Mouse (Mus musculus) liver, embryonic 12.5 days (tissue): ENCODE data around the gene Tap2. TPM values are rescaled to one million over a fixed set of nuclear protein-coding genes. Genes with fewer than 3 reads are reported as not detected.

Experiments
- ATAC-seq: fragments of 200-750 bp; cut with Nextera tagmentation; 2 replicates; pipeline ENCODE4 v1.8.0; 2017; ENCODE audit warnings: moderate number of reproducible peaks, mild to moderate bottlenecking, moderate library complexity
- H3K27ac ChIP-seq: fragments of 300-500 bp; sonication (generic); 2 replicates; pipeline ENCODE4 v1.5.1; 2016; ENCODE audit warnings: mild to moderate bottlenecking
- H3K27me3 ChIP-seq: fragments of 300-500 bp; sonication (generic); replicated peaks from 2 replicates; pipeline ENCODE4 v1.6.1; 2016; ENCODE audit warnings: mild to moderate bottlenecking, moderate library complexity
- H3K36me3 ChIP-seq: fragments of 300-500 bp; sonication (generic); 2 replicates; pipeline ENCODE4 v1.6.1; 2016; ENCODE audit warnings: mild to moderate bottlenecking, moderate library complexity
- H3K4me1 ChIP-seq: fragments of 300-500 bp; sonication (generic); 2 replicates; pipeline ENCODE4 v1.6.1; 2016
- H3K4me2 ChIP-seq: fragments of 300-500 bp; sonication (generic); 2 replicates; pipeline ENCODE4 v1.6.1; 2016; ENCODE audit warnings: mild to moderate bottlenecking, moderate library complexity
- H3K4me3 ChIP-seq: fragments of 300-500 bp; sonication (generic); 2 replicates; pipeline ENCODE4 v1.5.1; 2016; ENCODE audit warnings: mild to moderate bottlenecking, moderate library complexity
- H3K9ac ChIP-seq: fragments of 300-500 bp; sonication (generic); 2 replicates; pipeline ENCODE4 v1.6.1; 2016; ENCODE audit warnings: mild to moderate bottlenecking, moderate library complexity
- H3K9me3 ChIP-seq: fragments of 300-500 bp; sonication (generic); replicated peaks from 2 replicates; pipeline ENCODE4 v1.6.1; 2016; ENCODE audit warnings: mild to moderate bottlenecking, moderate library complexity
- WGBS: fragments of 180-500 bp; shearing (Covaris S2); methylation state at CpG from one replicate; pipeline ENCODE4 v1.1.7; 2016; ENCODE audit not compliant: insufficient replicate concordance; 5-methylcytosine and 5-hydroxymethylcytosine counted together
- polyA plus RNA-seq: library from polyadenylated mRNA; unstranded; fragments of >200 nt; fragmentation: Nextera tagmentation; extraction: Ambion mirVana; gene quantifications from 2 replicates; pipeline ENCODE4 v1.2.1, GENCODE M21; 2016

Gene Tap2
- polyA plus RNA-seq, 1 experiment from 2014 or later: 6.9 TPM

GRCm38 (mm10) chr17:34239601-34240041 is 36.3 kb downstream of the Tap2 start:
- ATAC-seq: no peak
- H3K9ac ChIP-seq: no peak overlapping the region
- WGBS: 21% methylated on average over 10 of the region's 10 CpGs
- H3K27ac ChIP-seq: peak overlapping the region; percentile 60; the same call in 1 of the 2 replicates
- H3K4me1 ChIP-seq: no peaks in the 10 kb centered on the region; the same call in 1 of the 2 replicates
- H3K27me3 ChIP-seq: no peaks in the 10 kb centered on the region; the same call in 1 of the 2 replicates
- H3K9me3 ChIP-seq: no peaks in the 10 kb centered on the region
- H3K4me3 ChIP-seq: no peak overlapping the region
- H3K36me3 ChIP-seq: no peaks in the 10 kb centered on the region
- H3K4me2 ChIP-seq: peak overlapping the region; percentile 26

DNA sequence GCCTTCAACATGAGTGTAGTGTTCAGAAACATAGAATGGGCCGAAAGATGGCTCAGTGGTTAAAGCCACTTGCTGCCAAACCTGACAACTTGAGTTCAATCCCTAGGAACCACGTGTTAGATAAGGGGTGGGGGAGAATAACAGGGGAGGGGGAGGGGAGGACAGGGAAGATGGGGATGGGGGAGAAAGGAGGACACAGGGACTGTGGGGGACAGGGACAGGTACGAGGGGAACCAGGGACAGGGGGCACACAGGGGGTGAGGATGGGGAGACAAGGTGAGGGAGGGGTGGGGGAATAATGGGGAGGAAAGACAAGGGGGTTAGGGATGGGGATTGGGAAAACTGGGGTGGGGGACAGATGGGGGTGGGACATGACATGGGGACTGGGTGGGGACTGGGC is 37.0 kb downstream of the Tap2 start:
- no peak for ATAC-seq
- H3K27ac ChIP-seq: no peak overlapping the region; the same call in 1 of the 2 replicates

GRCm38 (mm10) chr17:34240916-34241315 is 37.6 kb downstream of the Tap2 start:
- H3K4me1 ChIP-seq: no peaks in the 10 kb centered on the region; the same call in 1 of the 2 replicates
- no peak overlapping the region for H3K9ac ChIP-seq
- no peaks in the 10 kb centered on the region for H3K36me3 ChIP-seq
- no peak overlapping the region for H3K4me2 ChIP-seq
- no peak overlapping the region for H3K4me3 ChIP-seq
- H3K27ac ChIP-seq: no peak overlapping the region
- H3K9me3 ChIP-seq: no peaks in the 10 kb centered on the region
- WGBS: 66% methylated on average over 6 of the region's 6 CpGs
- H3K27me3 ChIP-seq: no peaks in the 10 kb centered on the region; the same call in 1 of the 2 replicates
- ATAC-seq: no peak

More for the DNA sequence above, 37.0 kb downstream of the Tap2 start:
- 42% methylated on average over 3 of the region's 3 CpGs for WGBS
- H3K27me3 ChIP-seq: no peaks in the 10 kb centered on the region; the same call in 1 of the 2 replicates
- H3K4me2 ChIP-seq: peak overlapping the region; percentile 26; the same call in 1 of the 2 replicates
- H3K9ac ChIP-seq: no peak overlapping the region
- H3K9me3 ChIP-seq: no peaks in the 10 kb centered on the region
- H3K4me3 ChIP-seq: no peak overlapping the region
- no peaks in the 10 kb centered on the region; the same call in 1 of the 2 replicates for H3K4me1 ChIP-seq
- H3K36me3 ChIP-seq: no peaks in the 10 kb centered on the region

DNA sequence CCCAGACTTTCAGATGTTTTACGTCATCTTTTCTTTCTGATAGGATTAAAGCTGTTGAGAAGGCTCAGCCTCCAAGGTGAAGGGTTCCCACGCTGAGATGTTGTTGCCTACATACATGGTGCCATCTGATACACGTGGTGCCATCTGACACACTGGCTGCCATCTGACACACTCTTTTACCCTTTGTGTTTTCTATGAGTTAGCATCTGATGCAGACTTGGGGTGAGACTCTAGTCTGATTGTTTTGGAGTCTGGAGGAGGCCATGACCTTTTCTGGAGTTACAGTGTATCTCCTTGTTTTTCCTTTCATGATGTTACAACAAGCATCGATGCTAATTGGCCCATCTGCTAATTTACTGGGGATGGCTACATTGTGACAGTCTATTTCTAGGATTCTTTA is 41.3 kb downstream of the Tap2 start:
- no peak overlapping the region for H3K9ac ChIP-seq
- no peaks in the 10 kb centered on the region for H3K36me3 ChIP-seq
- H3K27ac ChIP-seq: no peak overlapping the region
- H3K4me3 ChIP-seq: no peak overlapping the region
- no peaks in the 10 kb centered on the region for H3K4me1 ChIP-seq
- 53% methylated on average over 4 of the region's 4 CpGs for WGBS
- H3K9me3 ChIP-seq: no peaks in the 10 kb centered on the region
- H3K4me2 ChIP-seq: no peak overlapping the region
- no peak for ATAC-seq
- H3K27me3 ChIP-seq: peaks cover 8% of the 10 kb centered on the region; the same call in 1 of the 2 replicates

GRCm38 (mm10) chr17:34247047-34247446 is 43.7 kb downstream of the Tap2 start:
- no peak for ATAC-seq
- Histone ChIP-seq H3K9me3 (no peaks in the 10 kb centered on the region), H3K36me3 (no peaks in the 10 kb centered on the region), H3K27ac (no peak overlapping the region), H3K4me3 (no peak overlapping the region), H3K4me1 (no peaks in the 10 kb centered on the region), H3K27me3 (peaks cover 8% of the 10 kb centered on the region; the same call in 1 of the 2 replicates), H3K9ac (no peak overlapping the region), H3K4me2 (no peak overlapping the region)
- 64% methylated on average over 3 of the region's 3 CpGs for WGBS

DNA sequence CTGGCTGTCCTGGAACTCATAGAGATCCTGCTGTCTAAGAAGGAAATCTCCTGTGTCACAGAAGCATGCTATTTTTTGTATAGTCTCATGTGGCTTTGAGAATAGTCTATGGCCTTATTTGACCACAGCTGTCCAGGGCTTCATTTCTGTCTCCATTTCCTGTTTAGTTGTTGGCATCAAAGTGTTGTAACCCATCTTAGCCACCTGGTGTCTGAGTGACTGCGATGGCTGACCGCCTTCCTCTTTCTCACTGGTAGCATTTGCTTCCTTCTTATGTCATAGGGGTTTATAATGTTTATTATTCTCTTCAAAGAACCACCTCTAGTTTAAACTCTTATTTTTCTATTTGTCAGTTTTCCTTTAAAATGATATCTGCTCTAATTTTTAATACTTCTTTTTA is 45.4 kb downstream of the Tap2 start:
- H3K9me3 ChIP-seq: no peaks in the 10 kb centered on the region
- no peaks in the 10 kb centered on the region for H3K4me1 ChIP-seq
- 19% methylated on average over 2 of the region's 2 CpGs for WGBS
- no peak for ATAC-seq
- H3K36me3 ChIP-seq: no peaks in the 10 kb centered on the region
- no peak overlapping the region for H3K27ac ChIP-seq
- H3K27me3 ChIP-seq: peaks cover 9% of the 10 kb centered on the region; the same call in 1 of the 2 replicates
- no peak overlapping the region for H3K4me3 ChIP-seq
- no peak overlapping the region for H3K9ac ChIP-seq
- no peak overlapping the region for H3K4me2 ChIP-seq

- no peak for ATAC-seq
- H3K27me3 ChIP-seq: peaks cover 14% of the 10 kb centered on the region; the same call in 1 of the 2 replicates
- H3K27ac ChIP-seq: no peak overlapping the region
- H3K9me3 ChIP-seq: no peaks in the 10 kb centered on the region
- H3K4me1 ChIP-seq: no peaks in the 10 kb centered on the region
- no peak overlapping the region for H3K4me3 ChIP-seq
- H3K4me2 ChIP-seq: no peak overlapping the region
- H3K9ac ChIP-seq: no peak overlapping the region
- no peaks in the 10 kb centered on the region for H3K36me3 ChIP-seq
- WGBS: 31% methylated on average over 3 of the region's 3 CpGs
These were observed 46.0 kb downstream of the Tap2 start for GRCm38 (mm10) chr17:34249361-34249760.

- Histone ChIP-seq H3K9me3 (no peaks in the 10 kb centered on the region), H3K9ac (no peak overlapping the region), H3K36me3 (no peaks in the 10 kb centered on the region), H3K27me3 (peaks cover 14% of the 10 kb centered on the region; the same call in 1 of the 2 replicates), H3K4me2 (no peak overlapping the region), H3K4me1 (no peaks in the 10 kb centered on the region), H3K27ac (no peak overlapping the region), H3K4me3 (no peak overlapping the region)
- 22% methylated on average over 4 of the region's 4 CpGs for WGBS
- ATAC-seq: no peak
These were observed 46.6 kb downstream of the Tap2 start for GRCm38 (mm10) chr17:34249878-34250277.

- H3K4me3 ChIP-seq: no peak overlapping the region
- no peaks in the 10 kb centered on the region for H3K9me3 ChIP-seq
- no peak overlapping the region for H3K9ac ChIP-seq
- WGBS: 49% methylated on average over 4 of the region's 4 CpGs
- no peaks in the 10 kb centered on the region for H3K4me1 ChIP-seq
- H3K4me2 ChIP-seq: no peak overlapping the region
- ATAC-seq: no peak
- H3K27ac ChIP-seq: no peak overlapping the region
- H3K36me3 ChIP-seq: no peaks in the 10 kb centered on the region
- peaks cover 19% of the 10 kb centered on the region for H3K27me3 ChIP-seq
These were observed 48.3 kb downstream of the Tap2 start for GRCm38 (mm10) chr17:34251666-34252065.

- Histone ChIP-seq H3K9ac (no peak overlapping the region), H3K27ac (no peak overlapping the region), H3K4me1 (no peaks in the 10 kb centered on the region), H3K27me3 (peaks cover 42% of the 10 kb centered on the region), H3K4me3 (no peak overlapping the region), H3K9me3 (no peaks in the 10 kb centered on the region), H3K4me2 (no peak overlapping the region), H3K36me3 (no peaks in the 10 kb centered on the region)
- 61% methylated on average over 5 of the region's 5 CpGs for WGBS
- ATAC-seq: no peak
These were observed 53.2 kb downstream of the Tap2 start for GRCm38 (mm10) chr17:34256501-34256900.

DNA sequence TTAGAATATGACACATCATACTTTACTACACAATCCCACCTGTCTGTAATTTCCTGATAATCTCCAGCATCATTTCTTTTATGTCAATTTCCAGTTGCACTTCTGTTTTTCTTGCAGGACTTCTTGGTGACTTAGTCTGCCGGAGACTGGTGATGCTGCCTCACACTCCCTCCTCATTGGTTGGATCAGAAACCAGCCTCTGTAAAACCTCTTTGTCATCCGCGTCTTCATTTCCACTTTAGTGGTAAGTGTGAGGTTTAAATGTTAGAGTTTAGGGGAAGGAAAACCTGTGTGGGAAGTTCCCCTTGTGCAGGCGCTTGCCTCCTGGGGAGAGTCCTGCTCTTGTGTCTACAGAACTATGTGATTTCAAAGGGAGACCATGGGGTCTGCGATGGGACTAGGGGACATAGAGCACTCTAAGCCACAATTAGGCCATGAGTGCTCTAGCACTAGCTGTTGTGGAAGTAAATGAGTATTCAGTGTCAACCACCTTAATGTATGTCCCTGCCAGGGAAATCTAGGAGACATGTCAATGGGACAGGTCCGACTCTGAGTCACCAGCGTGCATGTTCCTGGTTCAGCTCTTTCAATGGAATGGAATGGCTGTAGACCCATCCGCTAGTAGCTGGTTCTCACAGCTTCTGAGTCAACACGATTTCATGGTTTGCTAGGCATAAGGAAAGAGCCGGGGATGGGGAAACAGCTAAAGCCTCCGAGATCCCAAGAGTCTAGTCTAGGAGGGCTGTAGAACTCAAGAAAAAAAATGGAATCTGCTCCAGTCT is 54.5 kb downstream of the Tap2 start, which contains the start of gene H2-Ab1:
TSS of gene H2-Ab1 (plus strand) at position 96 of the 782 bp plus-strand sequence.
- 59% methylated on average over 11 of the region's 11 CpGs for WGBS
- Histone ChIP-seq H3K9ac (no peak within 1 kb of the TSS), H3K27ac (no peak within 1 kb of the TSS), H3K4me2 (no peak within 1 kb of the TSS), H3K27me3 (peaks cover 54% of the 10 kb centered on the region), H3K4me3 (no peak within 1 kb of the TSS), H3K4me1 (no peaks in the 10 kb centered on the region), H3K36me3 (no peaks in the 10 kb centered on the region), H3K9me3 (no peaks in the 10 kb centered on the region)
- no peak for ATAC-seq

GRCm38 (mm10) chr17:34260551-34260950 is 57.2 kb downstream of the Tap2 start:
- Histone ChIP-seq H3K9ac (no peak overlapping the region), H3K4me2 (no peak overlapping the region), H3K9me3 (no peaks in the 10 kb centered on the region), H3K36me3 (no peaks in the 10 kb centered on the region), H3K27me3 (peaks cover 75% of the 10 kb centered on the region), H3K4me3 (no peak overlapping the region), H3K27ac (no peak overlapping the region), H3K4me1 (peaks cover 11% of the 10 kb centered on the region; the same call in 1 of the 2 replicates)
- 66% methylated on average over 5 of the region's 5 CpGs for WGBS
- ATAC-seq: no peak
